Mouse (Mus musculus): ENCODE measurements around the gene Fut11.
"Not testable (repeated sequence)": the region's sequence is repeated elsewhere in the genome, so short reads cannot be mapped to it uniquely, and the experiment has no call there.

The Fut11 gene

GRCm38 (mm10) chr14:20677906-20678305 lies 16.9 kb upstream of the Fut11 start:
- no peak for DNase-seq

DNA sequence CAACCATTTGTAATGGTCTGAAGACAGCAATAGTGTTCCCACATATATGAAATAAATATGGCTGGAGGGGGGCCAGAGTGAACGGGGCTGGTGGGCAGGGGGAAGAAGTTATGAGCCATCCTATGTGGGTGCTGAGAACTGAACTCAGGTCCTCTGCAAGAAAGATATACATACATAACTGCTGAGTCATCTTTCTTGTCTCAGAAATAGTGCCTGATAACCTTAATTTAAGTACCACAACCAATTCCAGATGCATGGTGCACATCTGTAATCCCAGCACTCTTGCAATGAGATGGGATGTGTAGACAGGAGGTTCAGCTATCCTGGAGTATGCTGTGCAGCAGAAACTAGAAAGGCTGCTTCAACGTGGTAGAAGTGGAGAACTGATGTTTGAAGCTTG lies 13.0 kb upstream of the Fut11 start:
- DNase-seq: no peak

DNA sequence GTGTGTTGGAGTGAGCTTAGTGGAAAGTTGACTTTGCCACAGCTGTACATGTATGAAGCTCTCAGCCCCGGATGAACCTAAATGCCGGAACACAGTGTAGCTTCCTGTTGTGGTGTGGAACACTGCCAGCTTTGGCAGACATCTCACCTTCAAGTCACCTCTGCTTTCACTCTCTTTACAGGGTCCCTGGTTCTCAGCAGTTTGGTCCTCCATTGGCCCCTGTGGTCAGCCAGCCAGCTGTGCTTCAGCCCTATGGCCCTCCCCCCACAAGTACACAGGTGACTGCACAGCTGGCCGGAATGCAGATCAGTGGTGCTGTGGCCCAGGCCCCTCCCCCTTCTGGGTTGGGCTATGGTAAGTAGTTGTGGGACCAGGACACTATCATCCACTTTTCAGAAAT lies 12.3 kb upstream of the Fut11 start:
- no peak for DNase-seq

GRCm38 (mm10) chr14:20686576-20686975 lies 8.2 kb upstream of the Fut11 start:
- peak; percentile 65 for DNase-seq

GRCm38 (mm10) chr14:20689009-20689408 lies 5.8 kb upstream of the Fut11 start:
- no peak for DNase-seq

DNA sequence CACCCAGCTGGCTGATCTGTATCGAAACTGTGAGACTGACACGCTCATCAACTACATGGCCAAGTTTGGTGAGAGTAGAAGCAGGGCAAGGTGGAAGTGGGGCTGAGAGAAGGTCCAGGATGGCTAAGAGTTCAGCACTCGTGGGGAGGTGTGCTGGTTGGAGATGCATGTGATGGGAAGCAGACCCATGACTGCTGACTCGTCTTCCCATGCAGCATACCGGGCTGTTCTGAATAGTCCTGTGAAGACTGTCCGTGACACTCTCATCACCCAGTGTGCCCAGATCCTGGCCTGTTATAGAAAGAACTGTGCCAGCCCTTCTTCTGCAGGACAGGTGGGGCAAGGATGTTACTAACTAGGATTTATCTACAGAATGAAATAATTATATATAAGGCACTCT lies 3.0 kb upstream of the Fut11 start:
- DNase-seq: no peak

DNA sequence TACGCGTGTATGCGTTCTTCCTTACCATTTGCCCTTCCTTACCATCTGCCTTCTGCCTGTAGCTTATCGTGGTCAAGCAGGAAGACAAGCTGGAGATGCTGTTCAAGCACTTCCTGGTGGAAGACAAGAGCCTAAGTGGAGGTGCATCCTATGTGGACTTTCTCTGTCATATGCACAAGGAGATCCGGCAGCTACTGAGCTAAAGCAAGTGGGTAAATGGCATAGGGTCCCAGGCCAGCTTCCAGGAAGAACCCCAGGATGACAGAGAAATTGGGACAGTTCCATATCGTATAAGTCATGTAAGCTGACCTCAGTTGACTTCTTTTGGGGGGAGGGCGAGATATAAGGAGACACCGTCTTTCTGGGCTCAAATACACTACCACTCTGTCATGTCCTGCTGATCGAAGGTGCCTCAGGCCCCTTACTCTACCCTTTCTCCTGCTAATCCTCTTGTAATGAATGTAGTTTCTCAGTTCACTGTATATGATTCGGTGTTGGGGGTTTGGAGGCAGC lies 1.1 kb upstream of the Fut11 start:
- no peak for DNase-seq

DNA sequence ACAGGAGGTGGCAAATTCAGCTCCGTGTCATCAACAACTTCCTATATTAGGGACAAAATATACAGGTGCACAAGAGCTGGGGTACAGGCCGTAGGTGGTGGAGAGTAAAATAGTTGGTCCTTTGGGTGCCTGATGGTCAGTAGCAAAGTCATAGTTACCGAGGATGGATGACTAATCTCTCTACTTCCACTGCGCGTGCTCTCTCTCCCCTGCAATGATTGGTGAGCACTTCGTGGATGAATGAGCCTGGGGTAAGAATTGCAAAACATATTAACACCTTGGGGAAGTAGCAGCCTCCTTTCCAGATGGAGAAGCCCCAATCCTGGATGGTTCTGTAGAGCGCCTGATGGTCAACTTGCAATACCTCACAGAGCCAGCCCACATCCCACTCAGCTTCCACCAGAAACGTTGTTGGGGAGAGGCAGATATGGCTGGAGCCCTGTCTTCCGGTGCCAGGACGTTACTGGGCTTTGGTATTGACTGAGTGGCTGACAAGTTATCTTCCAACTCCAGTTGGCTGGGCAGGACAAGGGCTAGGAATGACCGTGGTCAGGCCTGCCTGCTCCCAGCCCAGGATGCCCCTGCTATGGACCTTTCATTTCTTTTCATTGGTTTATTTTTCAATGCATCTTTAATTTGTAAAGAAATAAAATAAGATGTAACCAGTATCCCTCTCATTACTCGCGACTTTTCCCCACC lies 434 bp upstream of the Fut11 start:
- no peak for DNase-seq

GRCm38 (mm10) chr14:20695761-20696520 lies 1.2 kb downstream of the Fut11 start:
- no peak for DNase-seq

DNA sequence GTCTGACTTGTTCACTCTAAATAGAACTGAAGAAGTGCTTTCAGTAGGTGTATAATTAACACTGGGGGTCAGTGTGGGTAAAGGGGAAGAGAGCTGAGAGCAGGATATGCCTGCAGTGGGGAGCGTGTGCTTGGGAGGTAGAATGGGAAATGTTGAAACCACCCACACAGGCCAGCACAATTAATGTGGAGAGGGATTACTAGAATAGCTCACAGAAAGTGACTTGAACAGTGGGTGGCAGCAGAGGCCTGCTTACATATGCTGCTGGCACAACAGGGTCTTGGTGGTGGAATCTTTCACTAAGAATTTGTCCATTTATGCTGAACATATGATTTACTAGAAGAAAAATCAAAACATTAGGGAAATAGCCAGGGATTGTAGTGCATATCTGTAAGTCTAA lies 2.2 kb downstream of the Fut11 start:
- DNase-seq: peak; percentile 77

- no peak for DNase-seq
Measured at GRCm38 (mm10) chr14:20698515-20698914, 3.7 kb downstream of the Fut11 start.

DNA sequence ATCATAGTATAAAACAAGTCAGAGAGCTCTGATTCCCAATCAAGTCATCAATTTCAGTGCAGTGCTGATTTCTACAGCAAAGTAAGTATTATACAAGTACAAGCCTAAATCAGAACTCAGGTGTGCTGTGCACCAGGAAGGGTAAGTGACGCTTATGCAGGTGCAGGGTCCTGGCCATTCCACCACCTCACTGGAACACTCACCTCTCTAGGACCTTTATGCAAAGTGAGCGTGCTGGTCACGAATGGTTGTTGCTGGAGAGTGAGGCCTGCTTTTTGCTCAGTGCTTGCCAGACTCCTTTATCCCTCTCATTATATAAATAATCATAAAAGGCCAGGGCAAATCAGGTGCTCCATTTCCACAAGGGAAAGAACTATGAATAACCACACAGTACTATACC lies 5.6 kb downstream of the Fut11 start:
- no peak for DNase-seq

GRCm38 (mm10) chr14:20701554-20701953 lies 6.8 kb downstream of the Fut11 start:
- no peak for DNase-seq

GRCm38 (mm10) chr14:20702096-20702740 lies 7.5 kb downstream of the Fut11 start:
- no peak for DNase-seq

DNA sequence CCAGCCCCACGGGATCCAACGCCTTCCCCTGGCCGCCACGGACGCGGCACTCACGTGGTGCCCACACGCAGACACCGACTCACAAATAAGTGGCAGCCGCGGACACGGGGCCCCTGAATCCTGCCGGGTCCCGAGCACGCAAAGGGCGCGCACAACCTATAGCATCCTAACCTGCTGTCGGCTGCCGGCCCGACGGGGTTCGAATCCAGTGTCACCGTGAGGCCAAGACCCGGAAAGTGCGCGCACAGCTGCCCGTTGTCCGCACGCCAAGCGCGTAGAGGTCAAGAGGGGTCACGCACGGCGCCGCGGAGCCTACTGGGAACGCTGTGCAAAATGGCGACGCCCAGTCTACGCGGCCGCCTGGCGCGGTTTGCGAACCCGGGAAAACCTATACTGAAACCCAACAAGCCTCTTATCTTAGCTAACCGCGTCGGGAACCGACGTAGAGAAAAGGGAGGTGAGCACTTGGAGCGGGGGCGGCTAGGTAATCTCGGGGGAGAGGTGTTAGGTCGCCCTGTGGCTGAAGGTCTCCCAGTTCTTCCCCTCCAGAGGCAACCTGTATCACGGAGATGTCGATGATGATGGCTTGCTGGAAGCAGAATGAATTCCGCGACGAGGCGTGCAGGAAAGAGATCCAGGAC lies 8.1 kb downstream of the Fut11 start, which contains the start of gene Chchd1:
Gene Chchd1, plus strand, starts transcription at position 266 of the 641 bp plus-strand sequence.
- DNase-seq: peak; percentile 90

DNA sequence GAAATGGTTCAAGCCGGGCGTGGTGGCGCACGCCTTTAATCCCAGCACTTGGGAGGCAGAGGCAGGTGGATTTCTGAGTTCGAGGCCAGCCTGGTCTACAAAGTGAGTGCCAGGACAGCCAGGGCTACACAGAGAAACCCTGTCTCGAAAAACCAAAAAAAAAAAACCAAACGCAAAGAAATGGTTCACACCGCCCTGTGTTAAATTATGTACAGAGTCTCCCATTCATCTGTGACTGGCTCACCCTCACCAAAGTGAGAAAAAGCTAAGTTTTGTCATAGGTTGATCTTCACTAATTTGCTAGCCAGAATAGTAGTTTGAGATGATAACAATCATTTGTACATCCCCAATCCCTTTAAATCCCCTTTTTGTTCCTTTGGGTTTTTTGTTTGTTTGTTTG lies 8.7 kb downstream of the Fut11 start:
- DNase-seq: not testable (repeated sequence)

- peak; percentile 93 for DNase-seq
Measured at GRCm38 (mm10) chr14:20707201-20708190, 12.7 kb downstream of the Fut11 start, which contains the start of gene Zswim8. Zswim8 (plus strand) TSS chr14:20707552.

DNA sequence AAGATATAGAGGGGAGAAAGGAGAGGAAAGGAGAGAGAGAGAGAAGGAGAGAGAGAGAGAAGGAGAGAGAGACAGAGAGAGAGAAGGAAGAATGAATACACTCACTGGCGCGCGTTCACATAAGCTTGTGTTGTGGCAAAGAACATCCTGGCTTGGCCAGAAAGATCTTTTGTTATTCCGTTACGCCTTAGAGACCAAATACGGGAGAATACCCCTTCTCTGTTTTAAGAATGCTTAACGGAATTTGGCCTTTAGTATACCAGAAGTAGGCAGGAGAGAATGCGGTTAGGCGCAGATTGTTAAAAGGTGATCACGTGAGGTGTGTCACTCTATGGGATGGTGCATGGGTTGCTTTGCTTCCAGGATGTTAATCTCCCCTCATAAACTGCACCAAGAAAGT lies 13.5 kb downstream of the Fut11 start:
- no peak for DNase-seq

GRCm38 (mm10) chr14:20713832-20714231 lies 19.1 kb downstream of the Fut11 start:
- no peak for DNase-seq

DNA sequence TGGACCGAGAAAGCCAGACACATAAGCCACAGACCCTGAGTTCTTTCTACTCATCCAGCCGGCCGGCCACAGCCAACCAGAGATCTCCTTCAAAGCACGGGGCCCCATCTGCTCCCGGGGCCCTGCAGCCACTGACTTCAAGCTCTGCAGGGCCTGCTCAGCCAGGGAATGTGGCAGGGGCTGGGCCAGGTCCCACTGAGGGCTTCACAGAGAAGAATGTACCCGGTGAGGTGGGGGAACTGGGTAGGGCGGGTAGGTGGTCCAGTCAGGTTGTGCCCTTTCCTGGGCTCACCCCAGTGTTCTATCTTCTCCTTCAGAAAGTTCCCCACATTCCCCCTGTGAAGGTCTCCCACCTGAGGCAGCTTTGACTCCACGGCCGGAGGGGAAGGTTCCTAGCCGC lies 23.7 kb downstream of the Fut11 start:
- DNase-seq: no peak

DNA sequence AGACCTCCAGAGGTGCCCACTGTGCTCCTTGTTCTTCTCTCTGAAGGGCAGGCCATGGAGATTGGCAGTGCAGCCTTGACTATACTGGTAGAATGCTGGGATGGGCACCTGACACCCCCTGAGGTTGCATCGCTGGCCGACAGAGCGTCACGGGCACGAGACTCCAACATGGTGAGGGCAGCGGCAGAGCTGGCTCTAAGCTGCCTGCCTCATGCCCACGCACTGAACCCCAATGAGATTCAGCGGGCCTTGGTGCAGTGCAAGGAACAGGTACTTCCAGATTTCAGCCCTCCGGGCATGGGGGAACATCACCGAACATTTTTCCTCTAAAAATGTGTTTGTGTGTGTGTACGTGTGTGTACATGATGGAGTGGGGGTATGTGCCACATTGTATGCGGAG lies 25.0 kb downstream of the Fut11 start:
- DNase-seq: no peak

- DNase-seq: no peak
Measured at GRCm38 (mm10) chr14:20721371-20721770, 26.6 kb downstream of the Fut11 start.
